Mouse (Mus musculus): ENCODE results near the gene Flnb.

DNA sequence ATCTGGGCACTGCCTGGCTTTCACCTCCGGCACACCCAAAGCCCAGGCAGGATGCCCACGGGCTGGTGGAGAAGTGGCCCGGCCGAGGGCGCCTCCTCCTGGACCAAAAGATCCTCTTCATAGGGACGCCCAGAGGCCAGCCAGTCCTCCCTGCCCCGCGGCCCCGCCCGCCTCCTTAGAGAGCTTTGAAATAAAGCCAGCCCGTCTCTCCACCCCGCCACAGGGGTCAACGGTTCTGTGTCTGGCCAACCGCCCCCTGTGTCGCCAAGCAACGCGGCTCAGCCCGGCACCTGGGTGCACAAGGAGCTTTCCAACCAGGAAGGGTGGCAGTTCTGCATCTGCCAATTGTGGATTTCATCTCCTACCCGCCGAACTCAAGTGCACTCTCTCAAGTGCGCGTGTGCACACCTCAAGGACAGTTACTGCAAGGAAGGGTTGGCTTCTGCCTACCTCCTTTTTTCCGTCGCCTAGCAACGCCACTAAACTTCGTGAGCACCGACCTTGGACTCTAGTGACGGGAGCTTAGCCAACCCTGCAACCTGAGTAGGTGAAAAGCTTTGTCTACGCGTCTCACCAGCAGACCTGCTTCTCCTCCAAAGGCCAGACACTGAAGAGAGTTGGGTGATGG is 26.1 kb upstream of the Flnb start, which contains the start of gene Gm26661:
- TF ChIP-seq CTCF (IDR thresholded peaks at IDR 0.05; ENCODE audit: low read depth, low read length) = peak; percentile 24
- TF ChIP-seq POLR2A (IDR thresholded peaks at IDR 0.05; ENCODE audit: insufficient read depth, low read length) = no peak

Data from ES-Bruce4 (cell line).